Mouse (Mus musculus): Measurements from ENCODE around the gene Gm11985. TPM values are rescaled to one million over a fixed set of nuclear protein-coding genes. Genes with fewer than 3 reads are reported as not detected.

Gm11985 gene
- polyA plus RNA-seq, 1 experiment from 2014 or later = not detected

- no peaks in the 10 kb centered on the region for H3K27me3 ChIP-seq
- no peak overlapping the region for H3K4me2 ChIP-seq
- no peaks in the 10 kb centered on the region for H3K9me3 ChIP-seq
- no peak overlapping the region for H3K9ac ChIP-seq
- H3K36me3 ChIP-seq = no peaks in the 10 kb centered on the region
- WGBS = 58% methylated on average over 10 of the region's 10 CpGs
- H3K27ac ChIP-seq = peak overlapping the region; percentile 74
- no peak overlapping the region for H3K4me3 ChIP-seq
- H3K4me1 ChIP-seq = no peaks in the 10 kb centered on the region
- peak; percentile 71 for ATAC-seq (ENCODE audit: borderline replicate concordance, extremely low read depth, low FRiP score, low TSS enrichment)
Measured at GRCm38 (mm10) chr11:7198481-7199256, 10.3 kb upstream of the Gm11985 start.

GRCm38 (mm10) chr11:7198006-7198405, 9.6 kb upstream of the Gm11985 start:
- H3K9me3 ChIP-seq = no peaks in the 10 kb centered on the region
- H3K27ac ChIP-seq = peak overlapping the region; percentile 74
- H3K36me3 ChIP-seq = no peaks in the 10 kb centered on the region
- 87% methylated on average over 19 of the region's 19 CpGs for WGBS
- H3K9ac ChIP-seq = no peak overlapping the region
- H3K27me3 ChIP-seq = no peaks in the 10 kb centered on the region
- no peaks in the 10 kb centered on the region for H3K4me1 ChIP-seq
- H3K4me3 ChIP-seq = no peak overlapping the region
- ATAC-seq (ENCODE audit: borderline replicate concordance, extremely low read depth, low FRiP score, low TSS enrichment) = no peak
- no peak overlapping the region for H3K4me2 ChIP-seq

DNA sequence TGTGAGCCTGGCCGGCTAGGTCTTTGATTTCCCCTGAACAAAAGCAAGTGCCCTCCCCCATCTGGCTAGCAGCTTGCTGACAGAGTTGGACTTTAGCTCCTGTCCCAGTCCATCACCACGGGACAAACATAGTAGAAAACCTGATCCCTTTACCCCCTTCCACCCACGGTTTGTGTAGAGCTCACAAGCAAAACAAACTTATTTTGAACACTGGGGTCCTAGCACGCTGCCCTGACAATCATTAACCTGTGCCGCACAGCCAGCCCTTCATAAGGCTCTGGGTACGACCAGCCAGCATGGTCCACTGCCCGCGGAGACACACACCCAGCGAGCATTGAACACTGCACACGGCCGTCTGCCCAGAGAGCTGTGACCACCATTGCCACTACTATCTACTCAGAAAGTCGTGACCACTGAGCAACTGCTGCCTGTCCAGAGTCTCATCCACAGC, 9.1 kb upstream of the Gm11985 start, which contains the start of gene Igfbp1:
Igfbp1 (plus strand) TSS at position 292 of the 451 bp plus-strand sequence.
- H3K4me3 ChIP-seq = no peak within 1 kb of the TSS

GRCm38 (mm10) chr11:7195312-7195685, 6.9 kb upstream of the Gm11985 start:
- WGBS = 74% methylated on average over 4 of the region's 4 CpGs
- Histone ChIP-seq H3K9me3 (no peaks in the 10 kb centered on the region), H3K36me3 (no peaks in the 10 kb centered on the region), H3K9ac (no peak overlapping the region), H3K27me3 (no peaks in the 10 kb centered on the region), H3K4me2 (no peak overlapping the region), H3K4me3 (no peak overlapping the region), H3K4me1 (no peaks in the 10 kb centered on the region), H3K27ac (no peak overlapping the region)
- no peak for ATAC-seq (ENCODE audit: borderline replicate concordance, extremely low read depth, low FRiP score, low TSS enrichment)

More for the DNA sequence above, 9.1 kb upstream of the Gm11985 start, which contains the start of gene Igfbp1:
- H3K4me1 ChIP-seq = no peaks in the 10 kb centered on the region
- no peak within 1 kb of the TSS for H3K9ac ChIP-seq
- no peak for ATAC-seq (ENCODE audit: borderline replicate concordance, extremely low read depth, low FRiP score, low TSS enrichment)
- H3K36me3 ChIP-seq = no peaks in the 10 kb centered on the region
- H3K9me3 ChIP-seq = no peaks in the 10 kb centered on the region
- H3K4me2 ChIP-seq = no peak within 1 kb of the TSS
- WGBS = 61% methylated on average over 12 of the region's 12 CpGs
- peak within 1 kb of the TSS; percentile 74 for H3K27ac ChIP-seq
- no peaks in the 10 kb centered on the region for H3K27me3 ChIP-seq

DNA sequence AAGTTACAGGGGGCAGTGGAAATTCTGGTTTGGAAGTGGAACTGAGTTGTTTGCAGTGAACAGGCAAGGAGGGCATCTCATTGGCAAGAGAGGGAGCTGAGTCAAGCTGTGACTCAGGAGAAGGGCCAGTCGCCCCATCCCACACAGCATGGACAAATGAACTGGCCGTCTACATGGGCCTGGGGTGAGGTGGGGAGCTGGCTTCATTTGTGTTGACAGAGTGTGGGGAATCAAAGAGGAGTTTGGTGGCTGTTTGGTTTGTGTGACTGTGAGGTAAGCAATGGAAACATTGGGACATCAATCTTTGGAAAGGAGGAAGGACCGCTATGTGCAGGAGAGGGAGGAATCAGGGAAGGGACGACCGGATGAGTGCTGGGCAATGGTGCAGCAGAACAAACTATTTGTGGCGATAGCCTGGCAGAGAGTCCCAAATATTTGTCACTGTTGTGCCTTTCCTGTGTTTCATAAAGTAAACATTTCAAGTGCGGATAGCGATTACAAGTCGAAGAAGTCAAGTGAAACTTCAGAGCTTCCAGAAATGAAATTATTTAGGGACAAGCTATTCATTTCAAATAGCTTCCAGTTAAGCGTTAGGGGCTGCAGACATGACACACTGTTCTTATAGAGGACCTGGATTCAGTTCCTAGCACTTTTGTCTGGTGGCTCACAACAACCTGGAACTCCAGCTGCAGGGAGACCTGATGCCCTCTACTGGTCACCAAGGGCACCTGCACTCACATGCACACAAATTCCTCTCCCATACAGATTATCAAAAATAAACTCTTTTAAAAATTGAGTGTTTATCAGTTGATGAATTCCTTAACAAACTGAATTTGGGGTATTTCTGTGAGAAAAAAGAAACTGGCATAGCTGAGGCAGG, 6.3 kb upstream of the Gm11985 start:
- WGBS = 70% methylated on average over 10 of the region's 10 CpGs
- H3K9ac ChIP-seq = no peak overlapping the region
- no peak for ATAC-seq (ENCODE audit: borderline replicate concordance, extremely low read depth, low FRiP score, low TSS enrichment)
- H3K4me1 ChIP-seq = no peaks in the 10 kb centered on the region
- no peak overlapping the region for H3K27ac ChIP-seq
- H3K9me3 ChIP-seq = no peaks in the 10 kb centered on the region
- no peaks in the 10 kb centered on the region for H3K27me3 ChIP-seq
- no peak overlapping the region for H3K4me2 ChIP-seq
- H3K36me3 ChIP-seq = no peaks in the 10 kb centered on the region
- no peak overlapping the region for H3K4me3 ChIP-seq

GRCm38 (mm10) chr11:7193134-7193533, 4.8 kb upstream of the Gm11985 start:
- H3K27ac ChIP-seq = no peak overlapping the region
- H3K4me2 ChIP-seq = no peak overlapping the region
- H3K9ac ChIP-seq = no peak overlapping the region
- WGBS = 69% methylated on average over 9 of the region's 9 CpGs
- no peak for ATAC-seq (ENCODE audit: borderline replicate concordance, extremely low read depth, low FRiP score, low TSS enrichment)
- H3K4me3 ChIP-seq = no peak overlapping the region
- no peaks in the 10 kb centered on the region for H3K4me1 ChIP-seq
- no peaks in the 10 kb centered on the region for H3K36me3 ChIP-seq
- H3K27me3 ChIP-seq = no peaks in the 10 kb centered on the region
- H3K9me3 ChIP-seq = no peaks in the 10 kb centered on the region

DNA sequence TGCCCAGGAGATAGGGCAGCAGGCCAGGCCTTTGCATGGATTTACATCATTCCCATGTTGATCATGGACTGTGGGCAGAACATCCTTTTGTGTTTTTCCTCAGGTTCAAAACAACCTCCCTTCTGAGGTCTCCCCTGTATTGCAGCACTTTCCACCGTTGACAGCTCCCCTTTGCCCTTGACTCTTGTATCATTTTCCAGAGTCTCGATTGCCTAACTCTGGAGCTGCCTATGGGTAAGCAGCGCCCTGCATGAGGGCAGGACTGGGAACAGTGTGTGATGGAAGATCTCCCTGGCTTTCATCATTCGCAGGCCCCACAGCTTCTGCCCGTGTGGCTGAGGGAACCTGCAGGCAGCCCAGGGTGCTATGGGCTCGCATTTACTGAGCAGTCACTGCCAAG, 4.3 kb upstream of the Gm11985 start:
- no peaks in the 10 kb centered on the region for H3K27me3 ChIP-seq
- H3K4me2 ChIP-seq = no peak overlapping the region
- H3K4me1 ChIP-seq = no peaks in the 10 kb centered on the region
- H3K36me3 ChIP-seq = no peaks in the 10 kb centered on the region
- ATAC-seq (ENCODE audit: borderline replicate concordance, extremely low read depth, low FRiP score, low TSS enrichment) = no peak
- H3K9ac ChIP-seq = no peak overlapping the region
- WGBS = 43% methylated on average over 6 of the region's 6 CpGs
- no peaks in the 10 kb centered on the region for H3K9me3 ChIP-seq
- no peak overlapping the region for H3K27ac ChIP-seq
- H3K4me3 ChIP-seq = no peak overlapping the region

GRCm38 (mm10) chr11:7187472-7187871, 897 bp downstream of the Gm11985 start:
- no peaks in the 10 kb centered on the region for H3K36me3 ChIP-seq
- H3K4me2 ChIP-seq = no peak overlapping the region
- WGBS = 49% methylated on average over 8 of the region's 8 CpGs
- ATAC-seq (ENCODE audit: borderline replicate concordance, extremely low read depth, low FRiP score, low TSS enrichment) = no peak
- no peaks in the 10 kb centered on the region for H3K9me3 ChIP-seq
- no peak overlapping the region for H3K4me3 ChIP-seq
- no peak overlapping the region for H3K9ac ChIP-seq
- H3K4me1 ChIP-seq = peaks cover 6% of the 10 kb centered on the region; the same call in 1 of the 2 replicates
- H3K27ac ChIP-seq = no peak overlapping the region
- H3K27me3 ChIP-seq = no peaks in the 10 kb centered on the region

- no peaks in the 10 kb centered on the region for H3K9me3 ChIP-seq
Measured at GRCm38 (mm10) chr11:7184420-7184819, 3.9 kb downstream of the Gm11985 start.

GRCm38 (mm10) chr11:7182409-7183042, 5.8 kb downstream of the Gm11985 start:
- Histone ChIP-seq H3K4me3 (no peak overlapping the region), H3K27me3 (no peaks in the 10 kb centered on the region), H3K9me3 (no peaks in the 10 kb centered on the region), H3K36me3 (no peaks in the 10 kb centered on the region), H3K4me2 (no peak overlapping the region), H3K4me1 (peaks cover 8% of the 10 kb centered on the region; the same call in 1 of the 2 replicates), H3K27ac (no peak overlapping the region), H3K9ac (no peak overlapping the region)
- 43% methylated on average over 8 of the region's 8 CpGs for WGBS
- no peak for ATAC-seq (ENCODE audit: borderline replicate concordance, extremely low read depth, low FRiP score, low TSS enrichment)

More at GRCm38 (mm10) chr11:7184420-7184819, 3.9 kb downstream of the Gm11985 start:
- no peak overlapping the region for H3K4me2 ChIP-seq
- H3K36me3 ChIP-seq = no peaks in the 10 kb centered on the region
- no peak overlapping the region for H3K4me3 ChIP-seq
- H3K27ac ChIP-seq = no peak overlapping the region
- H3K27me3 ChIP-seq = no peaks in the 10 kb centered on the region
- no peak overlapping the region for H3K9ac ChIP-seq
- WGBS = 11% methylated on average over 1 of the region's 1 CpGs
- ATAC-seq (ENCODE audit: borderline replicate concordance, extremely low read depth, low FRiP score, low TSS enrichment) = no peak
- H3K4me1 ChIP-seq = peaks cover 6% of the 10 kb centered on the region; the same call in 1 of the 2 replicates

DNA sequence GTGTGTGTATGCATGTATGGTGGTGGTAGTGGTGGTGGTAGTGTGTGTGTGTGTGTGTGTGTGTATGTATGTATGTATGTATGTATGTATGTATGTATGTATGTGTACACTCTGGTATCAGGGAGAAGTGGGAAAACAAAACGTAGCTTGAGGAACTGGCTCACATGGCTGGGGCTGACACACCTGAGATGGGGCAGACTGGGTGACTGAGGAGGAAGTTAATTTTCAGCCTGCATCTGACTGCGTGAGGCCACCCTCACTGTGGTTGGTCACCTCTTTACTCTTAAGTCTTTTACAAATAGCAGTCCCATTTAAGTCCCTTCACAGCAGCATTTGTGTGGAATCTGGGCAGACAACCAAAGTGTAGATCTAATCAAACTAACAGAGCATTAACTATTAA, 9.1 kb downstream of the Gm11985 start:
- H3K27ac ChIP-seq = peak overlapping the region; percentile 41; the same call in 1 of the 2 replicates
- no peak for ATAC-seq (ENCODE audit: borderline replicate concordance, extremely low read depth, low FRiP score, low TSS enrichment)
- no peaks in the 10 kb centered on the region for H3K9me3 ChIP-seq
- no peaks in the 10 kb centered on the region for H3K27me3 ChIP-seq
- peaks cover 10% of the 10 kb centered on the region; the same call in 1 of the 2 replicates for H3K4me1 ChIP-seq
- no peak overlapping the region for H3K9ac ChIP-seq
- no peak overlapping the region for H3K4me2 ChIP-seq
- no peaks in the 10 kb centered on the region for H3K36me3 ChIP-seq
- no peak overlapping the region for H3K4me3 ChIP-seq
- WGBS = 61% methylated on average over 2 of the region's 2 CpGs

Measured in lung, embryonic 15.5 days (tissue).